Mouse (Mus musculus) heart, postnatal 0 days (tissue): ENCODE results near the gene Sh2d3c. TPM values are rescaled to one million over a fixed set of nuclear protein-coding genes. Genes with fewer than 3 reads are reported as not detected.

ENCODE experiments used
- ATAC-seq: fragments of 200-750 bp; cut with Nextera tagmentation; 2 replicates; pipeline ENCODE4 v1.8.0; 2017; ENCODE audit warnings: low read depth, moderate number of reproducible peaks, moderate library complexity; ENCODE audit not compliant: insufficient read depth
- DNase-seq: peaks from one replicate; pipeline ENCODE4 v3.0.0-alpha.2; 2016; ENCODE audit warnings: low spot score
- H3K27ac ChIP-seq: fragments of 300-500 bp; sonication (generic); 2 replicates; pipeline ENCODE4 v1.5.1; 2014; ENCODE audit warnings: low read depth, mild to moderate bottlenecking
- H3K27me3 ChIP-seq: fragments of 300-500 bp; sonication (generic); 2 replicates; pipeline ENCODE4 v1.6.1; 2014; ENCODE audit warnings: low read length, mixed read lengths; ENCODE audit not compliant: control insufficient read depth, insufficient read depth
- H3K36me3 ChIP-seq: fragments of 300-500 bp; sonication (generic); replicated peaks from 2 replicates; pipeline ENCODE4 v1.6.1; 2014; ENCODE audit warnings: low read length, mixed read lengths; ENCODE audit not compliant: control insufficient read depth, insufficient read depth
- H3K4me1 ChIP-seq: fragments of 300-500 bp; sonication (generic); 2 replicates; pipeline ENCODE4 v1.6.1; 2014; ENCODE audit warnings: antibody characterized with exemption; ENCODE audit not compliant: control insufficient read depth, insufficient read depth
- H3K4me2 ChIP-seq: fragments of 300-500 bp; sonication (generic); 2 replicates; pipeline ENCODE4 v1.6.1; 2014; ENCODE audit warnings: low read depth, mild to moderate bottlenecking, low read length, moderate library complexity
- H3K4me3 ChIP-seq: fragments of 300-500 bp; sonication (generic); 2 replicates; pipeline ENCODE4 v1.5.1; 2014; ENCODE audit warnings: low read depth, low read length
- H3K9ac ChIP-seq: fragments of 300-500 bp; sonication (generic); replicated peaks from 2 replicates; pipeline ENCODE4 v1.6.1; 2014; ENCODE audit warnings: low read depth, low read length, mixed read lengths
- H3K9me3 ChIP-seq: fragments of 300-500 bp; sonication (generic); replicated peaks from 2 replicates; pipeline ENCODE4 v1.6.1; 2016; ENCODE audit warnings: low read length; ENCODE audit not compliant: control insufficient read depth
- CTCF ChIP-seq: IDR thresholded peaks from 2 replicates; pipeline ENCODE4 v1.5.1; 2016; ENCODE audit warnings: antibody characterized with exemption, control low read depth, low read depth
- EP300 ChIP-seq: IDR thresholded peaks from 2 replicates; pipeline ENCODE4 v1.6.1; 2016; ENCODE audit warnings: antibody characterized with exemption, low read depth
- WGBS: fragments of 180-500 bp; shearing (Covaris S2); extraction: QIAGEN DNeasy Blood & Tissue Kit; methylation state at CpG from one replicate; pipeline ENCODE4 v1.1.7; 2014; 5-methylcytosine and 5-hydroxymethylcytosine counted together
- polyA plus RNA-seq: library from polyadenylated mRNA; unstranded; fragments of >200 nt; fragmentation: Nextera tagmentation; extraction: Ambion mirVana; gene quantifications from 2 replicates; pipeline ENCODE4 v1.2.1, GENCODE M21; 2015
- total RNA-seq: library from RNA; depleted of rRNA; stranded (reverse); fragments of >200 nt; gene quantifications from 2 replicates; pipeline ENCODE4 v1.2.3, GENCODE M21; 2014; ENCODE audit warnings: low replicate concordance

The Sh2d3c gene
- total and polyA plus RNA-seq, 2 experiments from 2014 or later: 17.0 to 24.2 TPM

DNA sequence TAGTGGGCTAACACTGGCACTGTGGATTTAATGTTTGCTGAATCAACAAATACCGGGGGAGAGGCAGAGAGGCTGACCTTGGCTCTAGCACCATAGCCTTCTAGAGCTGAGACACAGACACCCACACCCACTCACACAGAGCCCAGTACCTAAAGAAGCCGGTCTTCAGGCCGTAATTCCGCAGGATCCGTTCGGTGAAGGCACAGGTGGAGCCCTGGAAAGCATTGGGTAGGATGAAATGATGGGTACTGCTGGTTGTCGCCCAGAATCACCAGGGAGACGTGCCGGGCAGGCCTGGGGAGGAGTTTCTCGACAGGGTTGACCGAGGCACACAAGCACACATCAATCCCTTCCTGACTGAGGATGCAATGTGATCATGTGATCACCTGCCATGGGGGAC, 29.8 kb upstream of the Sh2d3c start:
- Histone ChIP-seq H3K36me3 (peaks cover 9% of the 10 kb centered on the region), H3K27ac (no peak overlapping the region), H3K4me1 (peaks cover 9% of the 10 kb centered on the region; the same call in 1 of the 2 replicates), H3K9me3 (no peaks in the 10 kb centered on the region), H3K4me3 (no peak overlapping the region), H3K4me2 (no peak overlapping the region), H3K9ac (no peak overlapping the region), H3K27me3 (no peaks in the 10 kb centered on the region)
- WGBS: 79% methylated on average over 11 of the region's 11 CpGs
- no peak for DNase-seq
- ATAC-seq: no peak
- no peak for TF ChIP-seq CTCF
- TF ChIP-seq EP300: no peak

DNA sequence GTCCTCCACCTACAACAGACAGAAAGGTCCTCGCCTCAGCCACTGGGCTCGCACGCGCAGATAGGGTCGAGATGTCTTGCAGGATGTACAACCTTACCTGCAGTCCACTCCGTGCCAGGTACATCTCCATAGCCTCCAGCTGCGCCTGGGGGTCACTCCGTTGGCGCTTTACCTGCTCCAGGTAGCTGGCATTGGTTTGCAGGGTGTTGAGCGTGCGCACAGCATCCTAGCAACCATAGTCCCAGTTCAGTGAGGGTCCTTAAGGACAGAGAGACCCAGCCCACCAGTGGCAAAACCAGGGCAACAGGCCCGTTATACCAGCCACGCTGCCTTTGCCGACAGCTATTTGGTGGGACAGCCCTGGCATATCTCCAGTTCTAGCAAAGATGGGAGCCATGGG, 28.4 kb upstream of the Sh2d3c start:
- H3K27ac ChIP-seq: no peak overlapping the region
- no peak for TF ChIP-seq CTCF
- no peak for TF ChIP-seq EP300
- H3K27me3 ChIP-seq: no peaks in the 10 kb centered on the region
- no peak for DNase-seq
- 95% methylated on average over 14 of the region's 14 CpGs for WGBS
- no peak overlapping the region for H3K4me3 ChIP-seq
- no peak for ATAC-seq
- H3K4me1 ChIP-seq: peaks cover 9% of the 10 kb centered on the region; the same call in 1 of the 2 replicates
- no peaks in the 10 kb centered on the region for H3K9me3 ChIP-seq
- H3K4me2 ChIP-seq: no peak overlapping the region
- no peak overlapping the region for H3K9ac ChIP-seq
- no peaks in the 10 kb centered on the region; the same call in 1 of the 2 replicates for H3K36me3 ChIP-seq

DNA sequence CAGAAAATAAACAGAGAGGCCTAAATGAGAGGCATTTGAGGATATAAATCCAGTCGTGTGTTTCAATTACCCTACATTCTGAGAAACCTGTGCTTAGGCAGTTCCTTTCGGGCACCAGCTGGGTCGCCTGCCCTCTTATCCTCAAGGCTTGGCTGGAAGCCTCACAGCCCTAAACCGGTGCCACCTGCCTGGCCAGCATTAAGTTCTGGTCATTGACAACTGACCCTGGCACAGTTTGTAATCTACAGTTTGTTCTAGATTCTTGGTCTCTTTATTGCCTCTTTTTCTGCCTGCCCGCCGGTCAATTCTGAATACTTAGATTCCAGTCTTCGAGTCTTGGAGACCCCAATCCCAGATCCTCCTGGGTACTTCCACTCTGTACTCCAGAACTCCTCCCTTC, 27.6 kb upstream of the Sh2d3c start:
- Histone ChIP-seq H3K9ac (peak overlapping the region; percentile 85), H3K4me2 (peak overlapping the region; percentile 97), H3K9me3 (no peaks in the 10 kb centered on the region), H3K36me3 (no peaks in the 10 kb centered on the region), H3K27me3 (no peaks in the 10 kb centered on the region), H3K27ac (no peak overlapping the region), H3K4me1 (peaks cover 9% of the 10 kb centered on the region; the same call in 1 of the 2 replicates), H3K4me3 (peak overlapping the region; percentile 71)
- no peak for ATAC-seq
- no peak for TF ChIP-seq CTCF
- no peak for TF ChIP-seq EP300
- DNase-seq: no peak
- WGBS: 18% methylated on average over 7 of the region's 7 CpGs

DNA sequence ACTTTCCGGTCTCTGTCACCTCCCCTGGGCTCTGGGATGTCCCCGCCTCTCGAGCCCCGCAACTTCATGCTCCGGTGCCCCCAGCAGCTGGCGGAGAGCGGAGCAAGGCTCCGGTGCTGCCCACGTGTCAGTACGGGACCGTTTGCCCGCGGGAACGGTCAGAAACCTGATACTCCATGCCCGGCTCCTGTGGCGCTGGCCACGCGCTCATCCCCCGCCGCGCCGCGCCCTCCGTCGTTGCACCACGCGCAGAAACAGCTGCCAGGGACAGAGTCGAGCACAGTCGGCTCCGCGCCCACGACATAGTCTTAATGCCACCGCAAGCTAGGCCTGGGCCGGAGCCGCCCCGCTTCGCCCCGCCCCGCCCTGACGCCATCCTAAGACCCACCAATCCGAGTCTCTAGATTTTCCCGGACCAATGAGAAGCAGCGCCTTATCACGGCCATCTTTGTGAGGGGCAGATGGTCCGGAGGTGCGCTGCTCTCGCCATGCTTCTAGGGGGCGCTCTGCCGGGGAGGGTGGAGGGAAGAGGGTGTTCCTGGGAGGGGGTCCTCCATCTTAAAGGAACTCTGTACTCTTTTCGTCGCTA, 26.9 kb upstream of the Sh2d3c start:
- WGBS: under 1% methylated on average over 51 of the region's 51 CpGs
- peak overlapping the region; percentile 97 for H3K4me2 ChIP-seq
- H3K9me3 ChIP-seq: no peaks in the 10 kb centered on the region
- H3K27me3 ChIP-seq: no peaks in the 10 kb centered on the region
- TF ChIP-seq CTCF: peak; percentile 80
- TF ChIP-seq EP300: no peak
- peaks cover 9% of the 10 kb centered on the region; the same call in 1 of the 2 replicates for H3K4me1 ChIP-seq
- H3K4me3 ChIP-seq: peak overlapping the region; percentile 71
- H3K27ac ChIP-seq: peak overlapping the region; percentile 75
- DNase-seq (peak; percentile 96), ATAC-seq (peak; percentile 97)
- peak overlapping the region; percentile 85 for H3K9ac ChIP-seq
- no peaks in the 10 kb centered on the region for H3K36me3 ChIP-seq

DNA sequence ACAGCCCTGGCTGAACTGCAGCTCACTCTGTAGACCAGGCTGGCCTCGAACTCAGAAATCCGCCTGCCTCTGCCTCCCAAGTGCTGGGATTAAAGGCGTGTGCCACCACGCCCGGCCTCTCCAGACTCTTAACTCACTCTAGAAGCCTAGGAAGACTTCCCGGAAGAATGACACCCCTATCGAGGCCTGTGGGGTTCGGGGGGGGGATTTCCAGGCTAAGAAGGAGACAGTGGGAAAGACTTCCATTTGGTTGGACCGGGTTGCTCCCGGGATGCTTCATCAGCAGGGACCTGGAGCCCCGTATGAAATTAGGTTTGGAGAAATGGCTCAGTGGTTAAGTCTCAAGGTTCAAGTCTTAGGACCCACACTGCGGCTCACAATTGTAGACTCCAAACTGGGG, 26.2 kb upstream of the Sh2d3c start:
- TF ChIP-seq EP300: no peak
- TF ChIP-seq CTCF: no peak
- Histone ChIP-seq H3K36me3 (no peaks in the 10 kb centered on the region), H3K27ac (no peak overlapping the region), H3K9ac (no peak overlapping the region), H3K27me3 (no peaks in the 10 kb centered on the region), H3K4me1 (peaks cover 9% of the 10 kb centered on the region; the same call in 1 of the 2 replicates), H3K4me2 (peak overlapping the region; percentile 97), H3K4me3 (peak overlapping the region; percentile 71), H3K9me3 (no peaks in the 10 kb centered on the region)
- DNase-seq (no peak), ATAC-seq (no peak)
- 79% methylated on average over 12 of the region's 12 CpGs for WGBS

DNA sequence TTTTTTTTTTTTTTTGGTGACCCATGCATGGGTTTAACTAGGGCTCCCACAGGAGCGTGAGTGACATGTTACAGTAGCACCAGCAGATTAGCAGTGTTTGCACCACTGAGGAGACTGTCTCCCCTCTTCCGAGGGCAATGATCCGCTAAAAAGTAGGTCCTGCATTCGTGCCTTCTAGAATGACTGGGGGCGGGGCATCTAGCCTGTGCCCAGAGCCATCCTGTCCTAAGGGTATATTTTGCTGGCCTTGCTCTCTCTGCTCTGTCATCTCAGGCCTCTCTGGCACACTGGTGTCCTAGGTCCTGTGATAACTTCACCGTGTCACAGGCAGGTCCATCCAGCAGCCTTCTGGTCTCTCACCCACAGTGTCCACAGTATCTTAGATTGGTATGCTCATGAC, 21.2 kb upstream of the Sh2d3c start:
- no peak overlapping the region for H3K9ac ChIP-seq
- 71% methylated on average over 6 of the region's 6 CpGs for WGBS
- no peak overlapping the region for H3K4me3 ChIP-seq
- H3K4me1 ChIP-seq: no peaks in the 10 kb centered on the region
- no peak for DNase-seq
- peaks cover 18% of the 10 kb centered on the region for H3K36me3 ChIP-seq
- H3K27me3 ChIP-seq: no peaks in the 10 kb centered on the region
- no peak overlapping the region for H3K4me2 ChIP-seq
- H3K27ac ChIP-seq: no peak overlapping the region
- no peaks in the 10 kb centered on the region for H3K9me3 ChIP-seq
- TF ChIP-seq CTCF (no peak), EP300 (no peak)
- ATAC-seq: no peak
